Mouse (Mus musculus) lung, postnatal 0 days (tissue): ENCODE results near the gene Lgalsl. TPM values are rescaled to one million over a fixed set of nuclear protein-coding genes. Genes with fewer than 3 reads are reported as not detected.

Experiments used
- ATAC-seq: fragments of 200-750 bp; cut with Nextera tagmentation; 2 replicates; pipeline ENCODE4 v1.8.0; 2017; ENCODE audit warnings: moderate library complexity
- DNase-seq: peaks from one replicate; pipeline ENCODE4 v3.0.0-alpha.2; 2016; ENCODE audit warnings: low spot score
- H3K27ac ChIP-seq: fragments of 300-500 bp; sonication (generic); 2 replicates; pipeline ENCODE4 v1.5.1; 2014; ENCODE audit warnings: antibody characterized with exemption, mild to moderate bottlenecking, low read length, mixed read lengths
- H3K27me3 ChIP-seq: fragments of 300-500 bp; sonication (generic); replicated peaks from 2 replicates; pipeline ENCODE4 v1.6.1; 2014; ENCODE audit warnings: low read length, mixed read lengths; ENCODE audit not compliant: insufficient read depth
- H3K36me3 ChIP-seq: fragments of 300-500 bp; sonication (generic); 2 replicates; pipeline ENCODE4 v1.6.1; 2014; ENCODE audit warnings: low read length, mixed read lengths; ENCODE audit not compliant: insufficient read depth
- H3K4me1 ChIP-seq: fragments of 300-500 bp; sonication (generic); 2 replicates; pipeline ENCODE4 v1.6.1; 2014; ENCODE audit warnings: antibody characterized with exemption, low read depth, low read length, mixed read lengths; ENCODE audit not compliant: insufficient read depth
- H3K4me2 ChIP-seq: fragments of 300-500 bp; sonication (generic); replicated peaks from 2 replicates; pipeline ENCODE4 v1.6.1; 2014; ENCODE audit warnings: low read depth, mild to moderate bottlenecking, low read length, moderate library complexity, mixed read lengths
- H3K4me3 ChIP-seq: fragments of 300-500 bp; sonication (generic); 2 replicates; pipeline ENCODE4 v1.5.1; 2014; ENCODE audit warnings: low read depth, low read length
- H3K9ac ChIP-seq: fragments of 300-500 bp; sonication (generic); replicated peaks from 2 replicates; pipeline ENCODE4 v1.6.1; 2014; ENCODE audit warnings: low read depth, mild to moderate bottlenecking
- H3K9me3 ChIP-seq: fragments of 300-500 bp; sonication (generic); 2 replicates; pipeline ENCODE4 v1.6.1; 2016; ENCODE audit warnings: low read length, mixed read lengths
- CTCF ChIP-seq: IDR thresholded peaks from 2 replicates; pipeline ENCODE4 v1.5.1; 2016; ENCODE audit warnings: antibody characterized with exemption, mild to moderate bottlenecking
- EP300 ChIP-seq: IDR thresholded peaks from 2 replicates; pipeline ENCODE4 v1.6.1; 2016; ENCODE audit warnings: antibody characterized with exemption, mild to moderate bottlenecking, control low read depth
- WGBS: fragments of 180-500 bp; shearing (Covaris S2); extraction: QIAGEN DNeasy Blood & Tissue Kit; methylation state at CpG from one replicate; pipeline ENCODE4 v1.1.7; 2014; 5-methylcytosine and 5-hydroxymethylcytosine counted together
- polyA plus RNA-seq: library from polyadenylated mRNA; unstranded; fragments of >200 nt; fragmentation: Nextera tagmentation; extraction: Ambion mirVana; gene quantifications from 2 replicates; pipeline ENCODE4 v1.2.1, GENCODE M21; 2015

The Lgalsl gene
- polyA plus RNA-seq, 1 experiment from 2014 or later, result 39.6 TPM

GRCm38 (mm10) chr11:20813901-20814523 is 16.8 kb downstream of the Lgalsl start:
- Histone ChIP-seq H3K9me3 (no peaks in the 10 kb centered on the region), H3K27me3 (no peaks in the 10 kb centered on the region), H3K36me3 (no peaks in the 10 kb centered on the region), H3K27ac (no peak overlapping the region), H3K4me3 (no peak overlapping the region), H3K9ac (no peak overlapping the region), H3K4me1 (no peaks in the 10 kb centered on the region), H3K4me2 (no peak overlapping the region)
- 82% methylated on average over 6 of the region's 6 CpGs for WGBS
- TF ChIP-seq EP300, result no peak
- no peak for TF ChIP-seq CTCF
- ATAC-seq, result no peak
- DNase-seq, result no peak

GRCm38 (mm10) chr11:20812153-20812887 is 18.5 kb downstream of the Lgalsl start:
- H3K27ac ChIP-seq, result no peak overlapping the region
- H3K9ac ChIP-seq, result no peak overlapping the region
- no peak overlapping the region for H3K4me2 ChIP-seq
- H3K36me3 ChIP-seq, result no peaks in the 10 kb centered on the region
- no peak for DNase-seq
- ATAC-seq, result no peak
- WGBS, result 74% methylated on average over 5 of the region's 5 CpGs
- TF ChIP-seq CTCF, result no peak
- TF ChIP-seq EP300, result no peak
- H3K27me3 ChIP-seq, result no peaks in the 10 kb centered on the region
- H3K9me3 ChIP-seq, result no peaks in the 10 kb centered on the region
- H3K4me3 ChIP-seq, result no peak overlapping the region
- H3K4me1 ChIP-seq, result no peaks in the 10 kb centered on the region

- Histone ChIP-seq H3K36me3 (no peaks in the 10 kb centered on the region), H3K27me3 (no peaks in the 10 kb centered on the region), H3K27ac (no peak overlapping the region), H3K9ac (no peak overlapping the region), H3K4me3 (no peak overlapping the region), H3K4me2 (no peak overlapping the region), H3K9me3 (no peaks in the 10 kb centered on the region), H3K4me1 (no peaks in the 10 kb centered on the region)
- 71% methylated on average over 5 of the region's 5 CpGs for WGBS
- DNase-seq, result no peak
- no peak for ATAC-seq
- TF ChIP-seq EP300, result no peak
- TF ChIP-seq CTCF, result no peak
Observed at GRCm38 (mm10) chr11:20806659-20807058, 24.2 kb downstream of the Lgalsl start.

GRCm38 (mm10) chr11:20805604-20806249 is 25.1 kb downstream of the Lgalsl start:
- no peaks in the 10 kb centered on the region for H3K9me3 ChIP-seq
- H3K27ac ChIP-seq, result no peak overlapping the region
- H3K9ac ChIP-seq, result no peak overlapping the region
- H3K4me1 ChIP-seq, result no peaks in the 10 kb centered on the region
- no peak overlapping the region for H3K4me3 ChIP-seq
- WGBS, result 26% methylated on average over 4 of the region's 4 CpGs
- TF ChIP-seq CTCF (no peak), EP300 (no peak)
- DNase-seq (no peak), ATAC-seq (no peak)
- H3K36me3 ChIP-seq, result no peaks in the 10 kb centered on the region
- H3K27me3 ChIP-seq, result no peaks in the 10 kb centered on the region
- no peak overlapping the region for H3K4me2 ChIP-seq

GRCm38 (mm10) chr11:20804416-20804815 is 26.4 kb downstream of the Lgalsl start:
- Histone ChIP-seq H3K9me3 (no peaks in the 10 kb centered on the region), H3K4me3 (no peak overlapping the region), H3K4me1 (no peaks in the 10 kb centered on the region), H3K4me2 (no peak overlapping the region), H3K36me3 (no peaks in the 10 kb centered on the region), H3K27ac (no peak overlapping the region), H3K9ac (no peak overlapping the region), H3K27me3 (no peaks in the 10 kb centered on the region)
- 82% methylated on average over 4 of the region's 4 CpGs for WGBS
- TF ChIP-seq EP300 (no peak), CTCF (no peak)
- DNase-seq (no peak), ATAC-seq (no peak)

GRCm38 (mm10) chr11:20800277-20801092 is 30.4 kb downstream of the Lgalsl start:
- peak; percentile 50 for ATAC-seq
- peak; percentile 48 for DNase-seq
- Histone ChIP-seq H3K36me3 (no peaks in the 10 kb centered on the region), H3K4me2 (no peak overlapping the region; the same call in 1 of the 2 replicates), H3K27ac (no peak overlapping the region), H3K9ac (no peak overlapping the region), H3K9me3 (no peaks in the 10 kb centered on the region), H3K4me3 (no peak overlapping the region), H3K27me3 (no peaks in the 10 kb centered on the region), H3K4me1 (no peaks in the 10 kb centered on the region)
- WGBS, result 33% methylated on average over 14 of the region's 14 CpGs
- TF ChIP-seq CTCF (no peak), EP300 (no peak)
